Mouse (Mus musculus) intestine, postnatal 0 days (tissue): ENCODE measurements at regions not wholly inside any gene's neighbourhood (a gene's known extent, or its start where the extent isn't known, plus 50 kb on each side); places are given as distances from the start of the nearest gene placed in this dataset.

ENCODE experiments used
- ATAC-seq: fragments of 200-750 bp; cut with Nextera tagmentation; 2 replicates; pipeline ENCODE4 v1.8.0; 2017; ENCODE audit warnings: mild to moderate bottlenecking, moderate TSS enrichment, moderate library complexity
- H3K27ac ChIP-seq: fragments of 300-500 bp; sonication (generic); 2 replicates; pipeline ENCODE4 v1.5.1; 2014; ENCODE audit warnings: mild to moderate bottlenecking, low read depth, low read length, moderate library complexity
- H3K27me3 ChIP-seq: fragments of 300-500 bp; sonication (generic); replicated peaks from 2 replicates; pipeline ENCODE4 v1.6.1; 2014; ENCODE audit warnings: low read length, mixed read lengths; ENCODE audit not compliant: control insufficient read depth, insufficient read depth
- H3K36me3 ChIP-seq: fragments of 300-500 bp; sonication (generic); 2 replicates; pipeline ENCODE4 v1.6.1; 2014; ENCODE audit warnings: mild to moderate bottlenecking, moderate library complexity; ENCODE audit not compliant: control insufficient read depth, insufficient read depth
- H3K4me1 ChIP-seq: fragments of 300-500 bp; sonication (generic); replicated peaks from 2 replicates; pipeline ENCODE4 v1.6.1; 2014; ENCODE audit warnings: antibody characterized with exemption, low read length, mixed read lengths; ENCODE audit not compliant: control insufficient read depth, insufficient read depth
- H3K4me2 ChIP-seq: fragments of 300-500 bp; sonication (generic); replicated peaks from 2 replicates; pipeline ENCODE4 v1.6.1; 2014; ENCODE audit warnings: low read depth, mild to moderate bottlenecking, moderate library complexity
- H3K4me3 ChIP-seq: fragments of 300-500 bp; sonication (generic); 2 replicates; pipeline ENCODE4 v1.5.1; 2014; ENCODE audit warnings: low read depth, low read length
- H3K9ac ChIP-seq: fragments of 300-500 bp; sonication (generic); 2 replicates; pipeline ENCODE4 v1.6.1; 2014; ENCODE audit warnings: mild to moderate bottlenecking, low read depth, low read length
- H3K9me3 ChIP-seq: fragments of 300-500 bp; sonication (generic); 2 replicates; pipeline ENCODE4 v1.6.1; 2016; ENCODE audit warnings: mixed run types; ENCODE audit not compliant: control insufficient read depth
- CTCF ChIP-seq: sonication (generic); IDR thresholded peaks from 2 replicates; pipeline ENCODE4 v1.5.1; 2016; ENCODE audit warnings: low read depth, mild to moderate bottlenecking, control low read depth, antibody characterized with exemption, moderate library complexity
- WGBS: fragments of 180-500 bp; shearing (Covaris S2); extraction: QIAGEN DNeasy Blood & Tissue Kit; methylation state at CpG from one replicate; pipeline ENCODE4 v1.1.7; 2014; 5-methylcytosine and 5-hydroxymethylcytosine counted together

GRCm38 (mm10) chr4:58668368-58669153 lies 114.9 kb upstream of the Lpar1 start:
- Histone ChIP-seq H3K4me2 (peak overlapping the region; percentile 25; the same call in 1 of the 2 replicates), H3K4me3 (no peak overlapping the region), H3K27me3 (no peaks in the 10 kb centered on the region), H3K27ac (no peak overlapping the region), H3K9ac (no peak overlapping the region), H3K36me3 (no peaks in the 10 kb centered on the region), H3K4me1 (no peaks in the 10 kb centered on the region), H3K9me3 (no peaks in the 10 kb centered on the region)
- TF ChIP-seq CTCF = no peak
- ATAC-seq = no peak
- WGBS = 45% methylated on average over 8 of the region's 8 CpGs

- ATAC-seq = no peak
- no peak for TF ChIP-seq CTCF
- Histone ChIP-seq H3K27ac (no peak overlapping the region), H3K9me3 (no peaks in the 10 kb centered on the region), H3K4me2 (no peak overlapping the region), H3K4me3 (no peak overlapping the region), H3K27me3 (no peaks in the 10 kb centered on the region), H3K36me3 (no peaks in the 10 kb centered on the region), H3K4me1 (no peaks in the 10 kb centered on the region), H3K9ac (no peak overlapping the region)
- 60% methylated on average over 6 of the region's 6 CpGs for WGBS
Observed at GRCm38 (mm10) chr4:58663628-58664205, 110.0 kb upstream of the Lpar1 start.

- no peak for ATAC-seq
- 70% methylated on average over 4 of the region's 4 CpGs for WGBS
Observed at GRCm38 (mm10) chr4:58661781-58662293, 108.1 kb upstream of the Lpar1 start.

GRCm38 (mm10) chr4:58660511-58660910 lies 106.8 kb upstream of the Lpar1 start:
- Histone ChIP-seq H3K27ac (no peak overlapping the region), H3K4me1 (no peaks in the 10 kb centered on the region), H3K9ac (no peak overlapping the region), H3K9me3 (no peaks in the 10 kb centered on the region), H3K27me3 (no peaks in the 10 kb centered on the region), H3K4me2 (no peak overlapping the region), H3K4me3 (no peak overlapping the region), H3K36me3 (no peaks in the 10 kb centered on the region)
- 44% methylated on average over 5 of the region's 5 CpGs for WGBS
- no peak for ATAC-seq
- TF ChIP-seq CTCF = no peak

More at GRCm38 (mm10) chr4:58661781-58662293, 108.1 kb upstream of the Lpar1 start:
- Histone ChIP-seq H3K36me3 (no peaks in the 10 kb centered on the region), H3K27me3 (no peaks in the 10 kb centered on the region), H3K4me1 (no peaks in the 10 kb centered on the region), H3K27ac (no peak overlapping the region), H3K9me3 (no peaks in the 10 kb centered on the region), H3K4me2 (no peak overlapping the region), H3K4me3 (no peak overlapping the region), H3K9ac (no peak overlapping the region)
- TF ChIP-seq CTCF = no peak

GRCm38 (mm10) chr4:58658206-58658605 lies 104.5 kb upstream of the Lpar1 start:
- 69% methylated on average over 6 of the region's 6 CpGs for WGBS
- no peak for ATAC-seq
- Histone ChIP-seq H3K4me3 (no peak overlapping the region), H3K9ac (no peak overlapping the region), H3K27me3 (no peaks in the 10 kb centered on the region), H3K4me1 (no peaks in the 10 kb centered on the region), H3K27ac (no peak overlapping the region), H3K36me3 (no peaks in the 10 kb centered on the region), H3K4me2 (no peak overlapping the region), H3K9me3 (no peaks in the 10 kb centered on the region)
- TF ChIP-seq CTCF = no peak

- H3K9me3 ChIP-seq = no peaks in the 10 kb centered on the region
- no peak overlapping the region for H3K4me3 ChIP-seq
- no peak overlapping the region for H3K27ac ChIP-seq
- H3K4me1 ChIP-seq = no peaks in the 10 kb centered on the region
- no peaks in the 10 kb centered on the region for H3K27me3 ChIP-seq
- no peak overlapping the region for H3K4me2 ChIP-seq
- no peak for ATAC-seq
- 11% methylated on average over 2 of the region's 2 CpGs for WGBS
- no peaks in the 10 kb centered on the region for H3K36me3 ChIP-seq
- no peak for TF ChIP-seq CTCF
- no peak overlapping the region for H3K9ac ChIP-seq
Observed at GRCm38 (mm10) chr4:58647761-58648295, 94.1 kb upstream of the Lpar1 start.
